Mouse (Mus musculus) heart, postnatal 14 days (tissue): Measurements from ENCODE around the gene Gpr35. TPM values are rescaled to one million over a fixed set of nuclear protein-coding genes. Genes with fewer than 3 reads are reported as not detected.

Experiments
- DNase-seq, 2 experiments: peaks; one replicate each; pipeline ENCODE4 v3.0.0; 2021 to 2022
- intact Hi-C: fragments of 180-260 bp; cut with DNase I; formaldehyde crosslinking; loops from one replicate; pipeline ENCODE4 v1.15.1; 2025
- total RNA-seq, 2 experiments: library from RNA; stranded (reverse); gene quantifications; 2 replicates each; pipeline ENCODE4 v1.2.3; 2021

Gpr35 gene
- total RNA-seq, 2 experiments from 2014 or later: 0.48 to 0.61 TPM

DNA sequence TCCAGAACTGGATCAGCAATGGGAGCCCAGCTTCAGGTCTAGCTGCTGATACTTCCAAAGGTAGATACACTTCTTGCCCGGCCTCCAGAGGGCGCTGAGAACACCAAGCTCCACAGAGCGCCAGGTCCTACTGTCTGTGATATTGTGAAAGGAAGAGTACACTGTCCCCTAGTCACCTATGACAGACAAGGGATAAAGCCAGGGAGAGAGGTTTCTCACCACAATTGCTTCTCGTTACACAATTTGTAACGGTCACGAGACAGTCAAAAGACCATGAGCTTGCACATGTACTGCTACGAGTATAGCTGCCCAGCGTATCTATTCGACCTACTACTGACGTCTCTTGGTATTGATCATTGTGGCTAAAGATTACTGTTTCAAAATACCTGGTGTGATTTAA, 78.7 kb downstream of the Gpr35 start:
- no peak for DNase-seq
- intact Hi-C loops: no loop called here

DNA sequence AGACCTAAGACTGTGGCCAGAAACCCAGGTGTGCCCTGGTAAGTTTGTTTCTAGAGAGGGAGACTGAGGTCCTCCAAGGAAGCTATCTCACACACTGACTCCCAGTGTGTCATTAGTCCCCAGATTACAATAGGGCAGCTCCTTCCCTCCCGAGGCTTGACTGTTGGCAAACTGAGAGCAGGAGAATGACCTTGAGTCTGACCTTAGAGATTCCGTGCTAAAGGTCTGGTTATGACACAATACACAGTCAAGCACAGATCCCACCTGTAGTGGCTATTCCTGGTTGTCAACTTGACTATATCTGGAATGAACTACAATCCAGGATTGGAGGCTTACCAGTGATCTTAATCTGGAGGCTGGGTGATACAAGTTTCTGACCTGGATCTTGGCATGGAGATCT, 79.4 kb downstream of the Gpr35 start:
- intact Hi-C loops: no loop called here

GRCm38 (mm10) chr1:93031199-93031598, 80.5 kb downstream of the Gpr35 start:
- DNase-seq: no peak
- intact Hi-C loops: no loop called here

More for the DNA sequence above, 79.4 kb downstream of the Gpr35 start:
- DNase-seq: no peak

DNA sequence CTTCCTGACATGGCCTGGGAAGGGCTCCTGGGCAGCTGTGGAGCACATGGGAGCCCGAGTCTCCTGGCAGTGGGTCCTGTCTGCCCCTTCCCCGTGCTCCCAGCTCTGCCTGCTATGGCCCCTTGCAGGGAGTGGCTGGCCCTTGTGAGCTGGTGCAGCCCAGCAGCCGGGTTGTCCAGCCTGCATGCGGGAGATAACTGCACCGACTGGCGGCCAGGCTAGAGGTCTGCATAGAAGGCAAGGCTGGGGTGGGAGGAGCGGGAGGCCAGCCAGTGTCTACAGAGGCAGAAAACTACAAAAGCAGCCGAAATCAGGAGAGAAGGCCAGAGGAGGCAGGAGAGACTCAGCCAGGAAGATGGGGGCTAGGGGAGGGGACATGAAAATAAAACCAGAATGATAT, 83.3 kb downstream of the Gpr35 start:
- intact Hi-C loops: no loop called here
- no peak for DNase-seq

- intact Hi-C loops: no loop called here
- no peak for DNase-seq
Observed at GRCm38 (mm10) chr1:93035981-93036380, 85.3 kb downstream of the Gpr35 start.

Other genes with a start within 250 kb of the Gpr35 start
- gene Gpc1, start 119.2 kb upstream of the Gpr35 start, total RNA-seq: 100 to 1,000 TPM; 222 to 238 TPM
- under 1 TPM; 0.14 to 0.20 TPM for gene Ankmy1, start 48.0 kb upstream of the Gpr35 start, total RNA-seq
- 10 to 100 TPM; 10.7 to 12.6 TPM for gene Dusp28, start 43.9 kb upstream of the Gpr35 start, total RNA-seq
- gene Rnpepl1, start 40.1 kb upstream of the Gpr35 start, total RNA-seq: 10 to 100 TPM; 68.3 to 76.0 TPM
- 1 to 10 TPM; 7.5 to 9.6 TPM for gene Capn10, start 16.5 kb upstream of the Gpr35 start, total RNA-seq
- not detected for gene Aqp12, start 55.5 kb downstream of the Gpr35 start, total RNA-seq
- gene Kif1a, start 151.1 kb downstream of the Gpr35 start, total RNA-seq: 1 to 10 TPM; 1.7 to 2.6 TPM
- gene Agxt, start 184.4 kb downstream of the Gpr35 start, total RNA-seq: not detected
- gene 2310007B03Rik, start 210.1 kb downstream of the Gpr35 start, total RNA-seq: not detected
- under 1 TPM; 0.20 to 0.24 TPM for gene Crocc2, start 217.9 kb downstream of the Gpr35 start, total RNA-seq